Mouse (Mus musculus) neutrophil, adult 65 days (primary cell): ENCODE data around the gene Gm5538. TPM values are rescaled to one million over a fixed set of nuclear protein-coding genes. Genes with fewer than 3 reads are reported as not detected.

Experiments
- total RNA-seq: library from RNA; stranded (reverse); gene quantifications from 2 replicates; pipeline ENCODE4 v1.2.4, GENCODE M21; 2023

The Gm5538 gene
- not detected in 2 replicates for total RNA-seq

DNA sequence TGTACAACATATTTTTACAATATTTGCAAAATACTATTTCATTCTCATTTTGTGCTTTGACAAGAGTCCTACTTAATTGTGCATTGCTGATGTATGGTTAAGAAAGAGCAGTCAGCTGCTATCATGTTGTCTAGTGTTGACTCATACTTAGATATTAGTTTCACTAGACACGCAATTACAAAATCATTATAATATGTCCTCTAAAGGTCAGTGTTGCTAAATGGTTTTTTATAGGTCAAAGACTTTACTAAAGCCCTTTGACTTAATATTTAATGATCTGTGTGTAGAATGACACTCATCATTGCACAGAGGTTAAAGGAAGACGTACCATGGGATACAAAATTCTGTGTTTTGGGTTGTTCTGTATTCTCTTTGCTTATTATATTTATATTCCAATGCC, at the start of gene Gm5538:
Gene Gm5538, plus strand, starts transcription at position 301 of the 400 bp plus-strand sequence.

Other genes starting within 250 kb of the Gm5538 start
- not detected in 2 replicates for gene Gm8298, start 131.3 kb downstream of the Gm5538 start, total RNA-seq
- gene C130079G13Rik, start 195.4 kb downstream of the Gm5538 start, total RNA-seq = not detected in 2 replicates